Mouse (Mus musculus) skeletal muscle tissue, postnatal 0 days (tissue): ENCODE measurements around the gene Hes2. TPM values are rescaled to one million over a fixed set of nuclear protein-coding genes. Genes with fewer than 3 reads are reported as not detected.

Experiments
- polyA plus RNA-seq: library from polyadenylated mRNA; unstranded; fragments of >200 nt; fragmentation: Nextera tagmentation; extraction: Ambion mirVana; gene quantifications from 2 replicates; pipeline ENCODE4 v1.2.1, GENCODE M21; 2015

The Hes2 gene
- not detected in 2 replicates for polyA plus RNA-seq

DNA sequence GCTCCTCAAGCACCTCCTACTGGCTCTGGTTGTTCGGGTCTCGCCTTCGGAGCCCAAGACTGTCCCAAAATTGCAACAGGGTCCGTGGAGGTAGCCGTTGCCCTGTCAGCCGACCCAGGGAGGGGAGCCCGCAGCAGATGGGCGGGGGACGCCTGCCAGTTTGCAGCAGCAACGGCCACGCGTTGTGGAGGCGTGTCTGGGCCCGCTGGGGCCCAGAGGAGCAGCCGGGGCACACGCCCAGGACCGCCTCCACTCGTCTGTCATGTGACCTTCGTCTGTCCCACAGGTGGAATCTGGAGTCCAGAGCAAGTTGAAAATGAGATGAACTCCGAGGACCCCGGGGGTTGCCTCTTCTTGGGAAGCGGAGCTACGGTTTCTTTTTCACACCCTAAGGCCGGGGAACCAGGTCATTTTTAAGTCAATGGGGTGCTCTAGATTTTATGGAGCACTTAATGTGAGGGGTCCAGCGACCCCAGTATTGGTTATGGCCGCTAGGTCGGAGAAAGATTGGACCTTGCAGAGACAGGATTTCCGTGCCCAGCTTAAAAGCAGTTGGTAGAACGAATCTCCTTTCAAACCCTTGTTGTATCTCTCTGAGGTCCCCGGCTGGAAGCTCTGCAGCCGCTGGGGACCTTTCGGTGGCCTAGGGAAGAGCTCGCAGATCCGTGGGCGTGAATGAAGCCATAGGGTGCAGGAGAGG is at the start of gene Hes2:
TSS of gene Hes2 (plus strand) at position 283 of the 700 bp plus-strand sequence.

DNA sequence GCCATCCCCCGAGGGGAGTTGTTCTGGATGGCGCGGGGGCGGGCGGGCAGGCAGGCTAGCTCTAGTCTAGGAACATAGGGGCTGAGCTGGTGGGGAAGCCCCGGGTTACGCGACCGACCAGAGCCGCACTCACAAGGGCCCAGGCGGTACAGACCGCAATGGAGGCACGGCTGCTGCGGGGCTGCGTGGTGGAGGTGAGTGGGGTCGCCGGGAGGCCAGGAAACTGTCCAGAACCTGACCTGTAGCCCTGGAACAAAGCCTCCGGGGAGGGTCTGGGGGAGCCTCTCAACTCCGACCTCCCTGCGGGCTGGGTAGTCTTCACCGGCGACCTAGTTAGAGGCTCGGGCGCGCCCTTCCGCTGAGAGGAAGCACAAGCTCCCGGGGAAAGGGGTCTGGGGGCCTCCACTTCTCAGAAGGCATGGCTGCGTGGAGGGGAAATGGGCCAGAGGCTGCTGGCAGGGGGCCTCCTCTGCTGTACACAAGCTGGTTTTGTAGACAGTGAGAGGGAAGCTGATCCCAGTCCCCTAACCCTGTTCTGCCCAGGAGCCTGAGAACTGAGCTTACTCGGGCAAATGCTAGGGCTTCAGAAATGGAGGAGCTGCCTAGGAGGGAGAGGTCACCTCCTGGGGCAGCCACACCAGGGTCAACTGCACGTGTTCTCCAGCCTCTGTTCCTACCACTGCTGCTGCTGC is 42.6 kb upstream of the Hes2 start, which contains the start of gene Tnfrsf25:
TSS of gene Tnfrsf25 (plus strand) at position 14 of the 692 bp plus-strand sequence.

DNA sequence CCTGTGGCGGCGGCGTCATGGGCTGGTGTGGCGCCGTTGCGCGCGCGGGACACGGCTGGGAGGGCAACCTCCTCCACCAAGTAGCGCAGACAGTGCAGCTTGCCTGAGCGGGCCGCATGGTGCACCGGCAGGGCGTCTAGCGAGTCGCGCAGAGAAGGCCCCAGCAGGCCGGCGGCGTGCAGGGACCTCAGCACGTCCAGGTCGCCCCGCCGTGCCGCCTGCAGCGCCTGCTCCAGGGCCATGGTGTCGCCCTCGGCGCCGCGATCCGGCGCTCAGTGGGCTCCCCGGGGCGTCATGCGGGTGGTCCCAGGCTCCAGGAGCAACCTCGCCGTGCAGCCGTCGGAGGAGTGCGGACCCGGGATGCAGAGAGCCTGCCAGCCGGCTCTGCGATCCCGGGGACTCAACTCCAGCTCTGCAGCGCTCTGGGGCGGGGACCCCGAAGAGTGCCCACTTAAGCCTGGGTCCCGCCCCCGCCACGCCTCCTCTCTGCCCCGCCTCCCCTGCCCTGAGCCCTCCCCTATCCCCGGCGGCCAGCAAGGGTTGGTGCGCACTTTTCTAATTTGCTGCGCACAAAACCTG is 6.6 kb upstream of the Hes2 start, which contains the start of gene Espn:
TSS of gene Espn (minus strand) at position 406 of the 579 bp plus-strand sequence.

DNA sequence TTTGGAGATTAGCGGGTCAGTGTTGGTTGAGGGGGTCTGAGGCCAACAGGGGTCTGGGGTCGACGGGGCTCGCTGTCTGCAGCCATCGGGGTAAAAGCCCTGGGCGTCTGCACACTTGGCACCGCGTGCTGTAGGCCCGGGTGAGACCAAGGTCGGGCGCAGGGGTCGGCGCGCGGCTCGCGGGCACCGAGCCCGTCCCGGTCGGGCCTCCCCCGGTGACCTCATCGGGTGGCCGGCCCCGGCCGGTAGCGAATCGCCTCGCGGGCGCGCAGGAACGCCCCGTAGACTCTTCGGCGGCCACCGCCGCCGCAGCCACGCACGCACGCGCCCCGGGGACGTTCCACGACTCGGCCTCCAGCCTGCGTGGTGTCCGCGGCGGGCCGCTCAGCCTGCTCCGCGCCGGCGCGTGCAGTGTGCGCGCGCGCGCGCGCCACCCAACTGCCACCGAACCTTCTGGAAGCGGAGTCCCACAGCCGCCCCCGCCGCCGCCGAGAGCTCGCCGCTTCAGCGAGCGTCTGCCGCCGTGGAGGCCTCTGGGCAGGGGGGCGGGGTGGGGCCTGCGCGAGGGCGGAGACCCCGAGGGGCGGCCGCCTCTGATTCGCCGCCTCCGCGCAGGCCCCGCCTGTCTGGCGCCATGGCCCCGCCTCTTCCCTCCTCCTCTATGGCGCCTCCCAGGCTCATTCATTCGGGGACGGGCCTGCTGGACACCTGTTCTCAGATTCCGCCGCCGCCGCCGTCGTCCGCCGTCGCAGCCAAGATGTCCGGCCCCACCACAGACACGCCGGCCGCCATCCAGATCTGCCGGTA is 19.1 kb downstream of the Hes2 start, which contains the start of gene Acot7:
TSS of gene Acot7 (plus strand) at position 598 of the 807 bp plus-strand sequence.

Other genes starting within 250 kb of the Hes2 start
- 39.6 and 40.2 TPM in 2 replicates for gene Dnajc11, start 225.2 kb upstream of the Hes2 start, polyA plus RNA-seq
- 64.5 and 70.0 TPM in 2 replicates for gene Thap3, start 169.9 kb upstream of the Hes2 start, polyA plus RNA-seq
- 13.1 and 13.8 TPM in 2 replicates for gene Phf13, start 162.6 kb upstream of the Hes2 start, polyA plus RNA-seq
- gene Klhl21, start 150.1 kb upstream of the Hes2 start, polyA plus RNA-seq = 30.0 and 33.1 TPM in 2 replicates
- 5.7 and 7.2 TPM in 2 replicates for gene Zbtb48, start 131.2 kb upstream of the Hes2 start, polyA plus RNA-seq
- 3.2 and 4.5 TPM in 2 replicates for gene Tas1r1, start 120.3 kb upstream of the Hes2 start, polyA plus RNA-seq
- 8.6 and 8.7 TPM in 2 replicates for gene Nol9, start 119.5 kb upstream of the Hes2 start, polyA plus RNA-seq
- gene Plekhg5, start 86.4 kb upstream of the Hes2 start, polyA plus RNA-seq = 9.2 and 10.1 TPM in 2 replicates
- 0.28 and 0.49 TPM in 2 replicates for gene Tnfrsf25, start 42.9 kb upstream of the Hes2 start, polyA plus RNA-seq
- 1.1 TPM in 2 replicates for gene Espn, start 6.5 kb upstream of the Hes2 start, polyA plus RNA-seq
- gene Acot7, start 19.3 kb downstream of the Hes2 start, polyA plus RNA-seq = 21.3 and 23.8 TPM in 2 replicates
- 8.8 and 11.8 TPM in 2 replicates for gene Gpr153, start 115.4 kb downstream of the Hes2 start, polyA plus RNA-seq
- not detected in 2 replicates for gene Hes3, start 132.8 kb downstream of the Hes2 start, polyA plus RNA-seq
- 8.0 and 10.4 TPM in 2 replicates for gene Icmt, start 138.4 kb downstream of the Hes2 start, polyA plus RNA-seq
- gene Rnf207, start 160.1 kb downstream of the Hes2 start, polyA plus RNA-seq = 0.17 TPM in 1 of 2 replicates, not detected in the other
- gene Rpl22, start 166.9 kb downstream of the Hes2 start, polyA plus RNA-seq = 252 and 255 TPM in 2 replicates
- gene Chd5, start 179.8 kb downstream of the Hes2 start, polyA plus RNA-seq = 0.04 TPM in 1 of 2 replicates, not detected in the other